Mouse (Mus musculus) heart, postnatal 0 days (tissue): Measurements from ENCODE around the gene Tnfrsf8.

ENCODE experiments used
- CTCF ChIP-seq: IDR thresholded peaks from 2 replicates; pipeline ENCODE4 v1.5.1; 2016; ENCODE audit warnings: antibody characterized with exemption, control low read depth, low read depth
- EP300 ChIP-seq: IDR thresholded peaks from 2 replicates; pipeline ENCODE4 v1.6.1; 2016; ENCODE audit warnings: antibody characterized with exemption, low read depth

- TF ChIP-seq CTCF (no peak), EP300 (no peak)
Observed at GRCm38 (mm10) chr4:145264761-145265160, 50.2 kb downstream of the Tnfrsf8 start.
